Mouse (Mus musculus) ovary, adult 2 months (tissue): ENCODE measurements around the gene Mmd2. TPM values are rescaled to one million over a fixed set of nuclear protein-coding genes. Genes with fewer than 3 reads are reported as not detected.

Source experiments
- polyA plus RNA-seq: library from polyadenylated mRNA; depleted of rRNA; stranded (reverse); fragments of >200 nt; gene quantifications from 2 replicates; pipeline ENCODE4 v1.2.3, GENCODE M21; 2012; rRNA removed

The Mmd2 gene
- 13.1 and 18.5 TPM in 2 replicates for polyA plus RNA-seq

DNA sequence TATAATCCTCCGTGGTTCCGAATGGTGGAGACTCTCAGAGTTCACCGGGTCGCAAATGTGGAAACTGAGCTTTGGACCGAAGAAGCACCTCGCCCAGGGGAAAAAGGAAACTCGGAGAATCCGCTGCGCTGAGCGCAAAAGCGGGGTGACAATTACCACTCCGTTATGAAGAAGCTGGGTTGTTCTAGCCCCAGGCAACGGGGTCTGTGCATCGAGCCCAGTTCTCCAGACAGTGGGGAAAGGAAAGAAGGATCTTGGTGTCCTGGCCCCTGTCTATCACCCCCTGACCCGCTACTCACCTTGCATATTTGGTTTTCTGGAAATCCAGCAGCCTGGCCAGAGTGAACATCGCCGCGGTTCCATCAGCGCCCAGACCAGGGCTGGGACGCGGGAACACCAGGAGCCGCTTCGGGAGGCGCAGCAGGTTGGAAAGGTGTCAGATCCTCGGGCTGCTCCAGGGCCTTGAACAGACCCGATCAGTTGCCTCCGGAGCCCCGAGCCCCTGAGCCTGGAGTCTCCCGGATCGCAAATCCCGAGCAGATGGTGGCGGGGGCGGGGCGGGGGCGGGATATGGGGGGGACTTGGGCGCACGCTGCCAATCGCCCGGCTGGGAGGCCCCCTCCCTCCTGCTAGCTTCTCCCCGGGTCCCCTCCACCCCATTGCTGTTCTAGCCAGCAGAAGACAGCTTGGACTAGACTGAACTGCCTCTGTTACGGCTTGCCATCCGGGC lies at the start of gene Mmd2:
Mmd2 (minus strand) TSS at position 542 of the 730 bp plus-strand sequence.

DNA sequence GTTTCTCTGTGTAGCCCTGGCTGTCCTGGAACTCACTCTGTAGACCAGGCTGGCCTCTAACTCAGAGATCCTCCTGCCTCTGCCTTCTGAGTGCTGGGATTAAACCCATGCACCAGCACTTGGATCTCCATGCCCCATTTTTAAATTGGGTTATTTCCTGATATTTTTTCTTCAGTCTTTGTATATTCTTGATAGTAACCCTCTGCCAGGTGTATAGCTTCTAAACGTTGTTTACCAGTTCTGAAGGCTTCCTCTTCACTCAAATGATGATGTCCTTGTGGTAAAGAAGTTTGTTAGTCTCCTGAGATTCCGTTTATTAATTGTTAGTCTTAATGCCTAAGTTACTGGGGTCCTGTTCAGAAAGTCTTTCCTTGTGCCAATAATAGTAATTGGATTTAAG lies 18.8 kb upstream of the Mmd2 start, which contains the start of gene Wipi2:
Wipi2 (plus strand) TSS at position 301 of the 400 bp plus-strand sequence.

DNA sequence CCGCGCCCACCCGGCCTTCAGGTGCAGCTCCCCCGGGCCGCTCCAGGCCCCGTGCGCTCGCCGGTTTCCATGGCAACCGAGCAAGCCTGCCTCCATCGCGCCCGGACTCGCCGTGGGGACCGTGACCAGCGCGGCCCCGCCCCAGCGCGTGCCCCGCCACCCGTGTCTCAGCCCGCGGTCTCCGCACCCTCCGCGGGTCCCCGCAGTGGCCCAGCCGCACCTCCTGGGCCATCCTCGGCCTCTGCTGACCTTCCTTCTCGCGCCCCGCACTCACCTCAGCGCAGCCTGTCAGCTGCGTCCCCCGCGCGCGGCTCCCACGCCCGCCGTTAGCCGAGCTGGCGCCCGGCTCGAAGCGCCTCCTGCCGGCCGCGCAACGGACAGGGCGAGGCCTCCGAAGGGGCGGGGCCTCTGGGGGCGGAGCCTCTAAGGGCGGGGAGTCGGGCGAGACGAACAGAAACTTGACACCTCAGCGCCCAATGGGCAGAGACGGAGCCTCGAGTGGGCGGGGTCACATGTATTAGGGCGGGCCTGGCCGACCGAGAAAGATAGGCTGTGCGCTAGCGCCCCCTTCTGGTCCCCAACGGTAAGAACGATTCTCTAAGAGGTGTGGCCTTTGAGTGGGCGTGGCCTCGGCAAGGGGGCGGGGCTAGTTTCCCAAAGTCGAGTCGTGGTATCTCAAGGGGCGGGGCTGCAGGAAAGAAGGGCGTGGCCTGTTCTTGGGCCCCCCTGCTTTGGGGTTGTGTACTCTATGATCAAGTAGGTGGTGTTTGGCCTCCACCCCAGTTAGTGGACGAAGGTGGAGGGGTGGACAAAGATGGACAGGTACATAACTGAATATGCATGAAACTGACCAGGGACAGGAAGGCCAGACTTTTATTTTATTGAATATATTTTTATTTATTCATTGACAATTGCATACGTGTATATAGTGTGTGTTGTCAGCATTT lies 57.6 kb downstream of the Mmd2 start, which contains the start of gene Radil:
Radil (minus strand) TSS at position 393 of the 947 bp plus-strand sequence.

DNA sequence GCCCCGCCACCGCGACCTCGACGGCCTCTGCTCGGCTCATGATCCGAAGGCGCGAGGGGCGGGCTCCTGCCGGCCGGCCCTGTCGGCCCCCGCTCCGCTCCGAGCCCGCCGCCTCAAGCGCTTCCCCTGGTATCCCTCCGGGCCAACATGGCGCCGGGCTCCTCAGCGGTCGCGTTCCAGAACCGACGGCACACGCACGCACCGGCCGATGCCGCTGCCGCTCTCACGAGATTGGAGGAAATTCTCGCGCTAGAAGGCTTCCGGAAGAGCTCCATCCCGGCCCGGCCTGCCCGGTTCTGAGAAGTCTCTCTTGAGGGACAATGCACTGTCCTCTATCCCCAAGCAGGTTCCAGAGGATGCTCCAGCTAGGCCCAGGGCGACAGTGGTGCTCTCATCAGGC lies 78.7 kb downstream of the Mmd2 start, which contains the start of gene Papolb:
Papolb (minus strand) TSS at position 162 of the 400 bp plus-strand sequence.

Other genes starting within 250 kb of the Mmd2 start
- 27.9 and 89.2 TPM in 2 replicates for gene Foxk1, start 207.3 kb downstream of the Mmd2 start, polyA plus RNA-seq
- 46.3 and 52.7 TPM in 2 replicates for gene Ap5z1, start 144.9 kb downstream of the Mmd2 start, polyA plus RNA-seq
- 0.05 and 0.06 TPM in 2 replicates for gene Papolb, start 78.7 kb downstream of the Mmd2 start, polyA plus RNA-seq
- gene Radil, start 57.7 kb downstream of the Mmd2 start, polyA plus RNA-seq, result 6.7 and 9.5 TPM in 2 replicates
- 62.9 and 63.5 TPM in 2 replicates for gene Wipi2, start 18.9 kb upstream of the Mmd2 start, polyA plus RNA-seq
- gene Slc29a4, start 83.7 kb upstream of the Mmd2 start, polyA plus RNA-seq, result 4.6 and 5.4 TPM in 2 replicates
- 124 and 197 TPM in 2 replicates for gene Tnrc18, start 208.9 kb upstream of the Mmd2 start, polyA plus RNA-seq